Mouse (Mus musculus): ENCODE data around the gene Prrg3.
"Not testable (repeated sequence)": the region's sequence is repeated elsewhere in the genome, so short reads cannot be mapped to it uniquely, and the experiment has no call there.

Prrg3 gene

DNA sequence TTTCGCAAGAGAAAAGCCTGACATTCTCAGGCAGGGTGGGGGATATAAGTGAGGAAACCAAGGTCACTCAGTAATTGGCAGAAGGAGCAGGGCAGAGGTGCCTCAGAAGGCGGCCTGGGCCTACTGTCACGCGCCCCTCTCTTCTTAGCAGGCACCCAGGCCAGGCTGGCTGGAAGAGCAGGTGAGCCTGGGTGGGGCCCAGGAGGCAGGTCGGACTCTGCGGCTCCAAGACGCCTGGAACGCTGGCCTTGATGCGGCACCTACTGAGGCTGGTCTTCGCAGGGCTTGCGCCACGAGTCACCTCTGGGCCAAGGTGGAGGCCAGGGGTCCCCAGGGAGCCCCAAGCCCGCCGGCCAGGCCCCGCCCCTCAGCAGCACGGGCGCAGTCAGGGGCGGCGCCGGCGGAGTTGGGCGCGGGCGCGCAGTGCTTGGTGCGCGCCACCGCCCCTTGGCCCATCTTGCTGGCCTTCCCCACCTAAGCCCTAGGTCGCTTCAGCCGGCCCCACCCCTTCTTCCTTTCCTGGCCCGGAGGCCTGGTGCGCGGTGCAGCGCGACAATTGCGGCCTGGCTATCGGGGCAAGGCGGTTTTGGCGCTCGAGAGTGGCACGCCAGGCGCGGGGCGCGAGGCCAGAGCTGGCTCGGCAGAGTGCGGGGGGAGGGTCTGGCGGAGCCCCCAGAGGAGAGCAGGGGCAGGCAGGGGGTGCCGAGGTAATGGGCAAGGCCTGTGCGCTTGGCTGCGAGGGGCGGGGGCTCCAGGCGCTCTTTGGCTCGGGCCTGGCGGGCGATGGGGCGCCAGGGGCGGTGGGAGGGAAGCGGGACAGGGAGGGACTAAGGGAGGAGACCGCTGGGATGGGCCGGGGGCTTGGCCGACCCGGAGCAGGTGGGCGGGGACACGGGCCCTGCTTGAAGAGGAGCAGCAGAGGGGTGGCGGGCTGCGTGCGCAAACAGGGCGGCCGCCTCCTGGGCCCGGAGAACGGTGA is at the start of gene Prrg3:
Gene Prrg3 (plus strand): TSS at position 552 of the 979 bp plus-strand sequence.
- DNase-seq (ENCODE audit: low read depth), result no peak

DNA sequence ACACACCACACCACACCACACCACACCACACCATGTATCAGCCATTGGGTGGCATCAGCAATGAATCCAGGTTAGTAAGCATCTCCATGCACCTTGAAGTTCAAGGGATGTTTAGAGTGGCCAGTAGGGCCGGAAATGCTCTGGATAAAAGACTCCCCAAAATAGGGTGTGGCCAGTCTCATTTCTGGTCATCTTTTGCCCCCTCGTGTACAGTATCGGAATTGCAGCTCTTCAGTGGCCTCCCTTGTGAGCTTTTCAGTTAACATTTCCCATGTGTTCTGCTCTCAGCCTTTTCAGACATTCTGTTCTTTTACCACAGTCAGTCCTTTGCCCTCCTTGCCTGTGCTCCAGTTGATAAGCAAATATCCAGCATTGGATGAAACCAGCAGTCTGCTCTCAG is 15.8 kb upstream of the Prrg3 start:
- peak; percentile 33 for DNase-seq (ENCODE audit: low read depth)

- DNase-seq (ENCODE audit: low read depth), result no peak
These were observed 4.1 kb upstream of the Prrg3 start for GRCm38 (mm10) chrX:71958366-71958765.

DNA sequence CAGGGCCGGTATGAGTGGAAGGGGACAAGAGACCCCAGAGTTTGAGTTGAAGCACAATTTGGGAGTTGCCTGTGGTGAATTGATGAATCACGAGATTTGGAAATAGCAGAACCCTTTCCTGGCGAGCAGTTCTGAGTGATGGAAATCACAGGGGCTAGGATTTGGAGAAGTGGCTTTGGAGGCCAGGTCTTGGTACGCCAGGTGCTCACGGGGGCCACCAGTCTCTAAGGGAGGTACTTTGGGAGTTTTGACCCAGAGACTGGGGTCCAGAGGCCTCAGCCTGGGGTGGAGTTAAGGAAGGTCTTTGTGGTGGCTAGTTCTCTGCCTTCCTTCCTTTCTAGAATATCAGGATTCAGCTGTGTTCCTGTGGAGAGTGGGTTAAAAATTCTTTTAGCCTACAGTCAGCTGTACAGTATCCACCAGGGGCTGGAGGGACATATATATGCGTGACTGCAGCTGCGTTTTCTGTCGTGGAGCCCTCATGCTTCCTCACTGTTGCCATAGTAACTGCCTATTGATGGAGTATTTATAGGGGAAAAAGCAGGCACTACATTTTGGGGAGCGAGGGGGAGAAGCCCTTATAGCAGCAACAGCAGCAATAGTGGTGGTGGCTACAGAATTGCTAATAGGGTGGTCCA is 970 bp downstream of the Prrg3 start:
- DNase-seq (ENCODE audit: low read depth), result no peak

- no peak for DNase-seq (ENCODE audit: low read depth)
These were observed 5.8 kb downstream of the Prrg3 start for GRCm38 (mm10) chrX:71968216-71968615.

DNA sequence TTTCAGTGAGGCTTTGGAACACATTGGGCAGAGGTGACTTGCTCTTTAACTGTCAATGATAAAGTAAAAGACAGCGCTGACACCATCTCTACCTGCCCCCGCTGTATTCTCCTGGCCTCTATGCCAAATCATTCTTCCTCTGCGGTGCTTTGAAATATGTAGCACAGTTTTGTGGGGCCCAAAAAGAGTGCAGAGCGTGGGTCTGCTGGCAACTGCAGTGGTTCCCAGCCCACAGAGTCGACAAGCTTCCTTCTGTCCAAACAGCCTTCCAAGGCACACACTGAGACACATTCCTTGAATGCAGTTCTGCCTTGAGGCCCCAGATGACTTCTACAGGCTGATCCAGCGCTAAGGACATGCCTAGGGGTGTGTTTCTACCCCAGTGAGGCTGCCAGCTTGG is 6.4 kb downstream of the Prrg3 start:
- DNase-seq (ENCODE audit: low read depth), result no peak

- no peak for DNase-seq (ENCODE audit: low read depth)
These were observed 8.9 kb downstream of the Prrg3 start for GRCm38 (mm10) chrX:71971325-71971724.

DNA sequence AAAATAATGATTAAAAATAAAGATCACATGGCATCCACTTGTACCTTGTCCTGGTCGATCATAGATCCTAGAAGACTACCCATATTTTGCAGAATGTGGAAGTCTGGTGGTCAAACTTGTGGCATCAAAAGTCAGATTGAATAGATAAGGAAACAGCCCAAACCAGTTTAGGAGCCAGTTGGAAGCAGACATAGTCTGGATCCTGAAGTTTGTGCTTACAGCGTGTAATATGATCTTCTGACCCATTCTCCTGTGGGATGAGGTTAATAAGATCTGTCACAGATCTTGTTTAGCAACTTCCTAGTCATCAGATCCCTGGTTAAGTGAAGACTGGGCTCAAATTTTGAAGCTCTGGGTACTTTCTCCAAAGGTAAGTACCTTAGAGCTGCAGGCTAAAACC is 10.3 kb downstream of the Prrg3 start, which contains the start of gene Fate1:
Gene Fate1 (plus strand): TSS at position 301 of the 400 bp plus-strand sequence.
- DNase-seq (ENCODE audit: low read depth), result no peak

DNA sequence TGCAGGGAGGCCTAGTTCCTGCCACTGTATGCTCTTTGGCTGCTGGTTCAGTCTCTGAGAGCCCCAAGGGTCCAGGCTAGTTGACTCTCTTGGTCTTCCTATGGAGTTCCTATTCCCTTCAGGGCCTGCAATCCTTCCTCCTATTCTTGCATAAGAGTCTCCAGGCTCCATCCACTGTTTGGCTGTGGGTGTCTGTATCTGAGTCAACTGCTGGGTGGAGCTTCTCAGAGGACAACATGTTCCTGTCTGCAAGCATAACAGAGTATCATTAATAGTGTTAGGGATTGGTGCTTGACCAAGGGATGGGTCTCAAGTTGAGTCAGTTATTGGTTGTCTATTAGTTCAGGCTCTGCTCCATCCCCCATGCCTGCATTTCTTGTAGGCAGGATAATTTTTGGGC is 15.3 kb downstream of the Prrg3 start:
- DNase-seq (ENCODE audit: low read depth), result not testable (repeated sequence)

GRCm38 (mm10) chrX:71980443-71980842 is 18.0 kb downstream of the Prrg3 start:
- DNase-seq (ENCODE audit: low read depth), result no peak

GRCm38 (mm10) chrX:71981322-71981721 is 18.9 kb downstream of the Prrg3 start:
- no peak for DNase-seq (ENCODE audit: low read depth)

- DNase-seq (ENCODE audit: low read depth), result no peak
These were observed 20.8 kb downstream of the Prrg3 start for GRCm38 (mm10) chrX:71983205-71983604.

DNA sequence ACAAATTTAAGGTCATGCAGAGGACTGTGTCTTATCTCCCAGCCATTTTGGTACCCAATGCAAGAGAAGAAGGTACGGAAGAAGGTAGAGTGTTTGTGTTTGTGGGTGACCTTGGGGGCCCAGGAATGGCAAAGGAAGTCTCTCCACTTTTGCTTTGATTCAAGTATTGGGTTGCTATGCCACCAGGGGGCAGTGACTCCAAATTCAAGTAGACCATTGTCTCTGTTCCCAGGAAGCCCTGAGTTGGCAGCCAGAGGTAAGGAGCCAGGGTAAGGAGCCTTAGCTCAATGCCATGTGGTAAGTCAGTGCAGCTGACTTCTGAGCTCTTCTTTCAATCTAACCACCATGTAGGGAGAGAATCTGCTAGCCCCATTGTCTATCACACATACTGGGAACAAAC is 21.4 kb downstream of the Prrg3 start:
- DNase-seq (ENCODE audit: low read depth), result peak; percentile 14

DNA sequence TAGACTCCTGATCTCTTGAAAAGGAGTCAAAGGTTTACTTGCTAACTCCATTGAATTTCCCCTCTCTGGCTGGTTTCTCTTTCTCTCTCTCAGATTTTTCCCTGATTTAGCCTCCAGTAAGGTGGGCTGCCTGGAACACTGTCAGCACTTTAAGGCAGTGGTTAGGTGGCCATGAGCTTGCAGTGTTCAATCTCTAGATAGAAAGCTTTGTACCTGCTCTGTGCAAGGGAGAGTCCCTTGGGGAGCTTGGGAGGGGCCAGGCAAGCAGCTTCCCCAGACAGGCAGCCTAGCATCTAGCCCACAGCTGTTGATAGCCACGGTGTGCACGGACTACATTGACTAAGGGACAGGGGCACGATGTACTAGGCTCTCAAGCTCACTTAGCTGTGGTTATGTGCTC is 29.1 kb downstream of the Prrg3 start, which contains the start of gene Cnga2:
Gene Cnga2 (plus strand): TSS at position 301 of the 400 bp plus-strand sequence.
- no peak for DNase-seq (ENCODE audit: low read depth)

DNA sequence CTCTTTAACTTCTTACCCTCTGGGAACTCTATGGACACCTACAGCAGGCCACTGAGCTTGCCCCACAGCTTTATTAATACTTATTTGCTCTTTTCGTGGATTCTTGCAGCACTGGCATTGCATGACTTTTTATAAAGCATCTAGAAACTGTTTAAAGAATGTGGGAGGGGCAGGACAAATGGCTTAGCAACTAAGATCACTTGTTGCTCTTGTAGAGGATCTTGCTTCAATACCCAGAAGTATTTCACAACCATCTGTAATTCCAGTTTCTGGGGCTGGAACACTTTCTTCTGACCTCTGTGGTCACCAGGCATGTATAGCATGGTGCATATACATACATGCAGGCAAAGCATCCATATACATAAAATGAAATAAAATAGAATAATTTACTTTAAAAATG is 33.5 kb downstream of the Prrg3 start:
- DNase-seq (ENCODE audit: low read depth), result no peak

GRCm38 (mm10) chrX:72009930-72010329 is 47.5 kb downstream of the Prrg3 start:
- no peak for DNase-seq (ENCODE audit: low read depth)

DNA sequence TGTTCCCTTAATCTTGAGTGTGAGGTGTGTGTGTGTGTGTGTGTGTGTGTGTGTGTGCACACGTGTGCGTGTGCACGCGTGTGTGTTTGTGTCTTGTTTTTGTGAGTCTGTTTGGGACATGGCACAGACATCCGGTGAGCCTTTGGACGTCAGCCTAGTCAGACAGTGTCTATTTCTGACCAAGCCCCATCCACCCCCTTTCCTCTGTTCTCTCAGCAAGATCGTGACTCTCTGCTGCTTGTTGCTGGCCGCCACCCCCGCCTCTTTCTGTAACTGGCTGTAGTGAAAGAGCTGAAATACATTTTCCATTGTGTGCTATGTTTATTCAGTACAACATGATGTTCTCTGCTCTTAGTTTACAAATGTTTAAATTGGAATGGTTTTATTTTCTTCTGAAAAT is 49.8 kb downstream of the Prrg3 start:
- no peak for DNase-seq (ENCODE audit: low read depth)

GRCm38 (mm10) chrX:72012804-72013203 is 50.4 kb downstream of the Prrg3 start:
- peak; percentile 7 for DNase-seq (ENCODE audit: low read depth)

GRCm38 (mm10) chrX:72022241-72022640 is 59.8 kb downstream of the Prrg3 start:
- no peak for DNase-seq (ENCODE audit: low read depth)

All from 416B (cell line).